Mouse (Mus musculus): ENCODE results near the gene Acot13. TPM values are rescaled to one million over a fixed set of nuclear protein-coding genes. Genes with fewer than 3 reads are reported as not detected.
"Not testable (repeated sequence)": the region's sequence is repeated elsewhere in the genome, so short reads cannot be mapped to it uniquely, and the experiment has no call there.

The Acot13 gene
- polyA plus RNA-seq, 1 experiment from 2014 or later: 95.1 TPM

GRCm38 (mm10) chr13:24786014-24786490 is 45.3 kb downstream of the Acot13 start:
- Histone ChIP-seq H3K27ac (ENCODE audit: low read depth, low read length) (no peak overlapping the region), H3K9ac (ENCODE audit: low read depth, low read length) (no peak overlapping the region), H3K9me3 (ENCODE audit: control insufficient read depth, low read length) (no peaks in the 10 kb centered on the region), H3K36me3 (ENCODE audit: control insufficient read depth, insufficient read depth, low read length) (no peaks in the 10 kb centered on the region), H3K4me3 (ENCODE audit: low read depth, low read length) (no peak overlapping the region), H3K4me1 (replicated peaks; ENCODE audit: control insufficient read depth, insufficient read depth, low read length) (no peaks in the 10 kb centered on the region), H3K27me3 (replicated peaks; ENCODE audit: control insufficient read depth, insufficient read depth, low read length) (no peaks in the 10 kb centered on the region), H3K4me2 (no peak overlapping the region)
- WGBS: 55% methylated on average over 11 of the region's 11 CpGs
- DNase-seq (ENCODE audit: low spot score): no peak
- ATAC-seq (replicated peaks; ENCODE audit: low FRiP score): no peak

GRCm38 (mm10) chr13:24781916-24782315 is 49.4 kb downstream of the Acot13 start:
- Histone ChIP-seq H3K36me3 (ENCODE audit: control insufficient read depth, insufficient read depth, low read length) (no peaks in the 10 kb centered on the region), H3K9ac (ENCODE audit: low read depth, low read length) (no peak overlapping the region), H3K4me2 (no peak overlapping the region), H3K27me3 (replicated peaks; ENCODE audit: control insufficient read depth, insufficient read depth, low read length) (no peaks in the 10 kb centered on the region), H3K9me3 (ENCODE audit: control insufficient read depth, low read length) (no peaks in the 10 kb centered on the region), H3K4me3 (ENCODE audit: low read depth, low read length) (no peak overlapping the region), H3K4me1 (replicated peaks; ENCODE audit: control insufficient read depth, insufficient read depth, low read length) (no peaks in the 10 kb centered on the region), H3K27ac (ENCODE audit: low read depth, low read length) (no peak overlapping the region)
- ATAC-seq (replicated peaks; ENCODE audit: low FRiP score): no peak
- 69% methylated on average over 5 of the region's 5 CpGs for WGBS
- no peak for DNase-seq (ENCODE audit: low spot score)

GRCm38 (mm10) chr13:24778706-24779380 is 52.5 kb downstream of the Acot13 start:
- no peak for DNase-seq (ENCODE audit: low spot score)
- no peak overlapping the region for H3K27ac ChIP-seq (ENCODE audit: low read depth, low read length)
- no peak overlapping the region for H3K4me3 ChIP-seq (ENCODE audit: low read depth, low read length)
- H3K4me1 ChIP-seq (replicated peaks; ENCODE audit: control insufficient read depth, insufficient read depth, low read length): no peaks in the 10 kb centered on the region
- no peaks in the 10 kb centered on the region for H3K36me3 ChIP-seq (ENCODE audit: control insufficient read depth, insufficient read depth, low read length)
- H3K27me3 ChIP-seq (replicated peaks; ENCODE audit: control insufficient read depth, insufficient read depth, low read length): no peaks in the 10 kb centered on the region
- no peak overlapping the region for H3K9ac ChIP-seq (ENCODE audit: low read depth, low read length)
- WGBS: 66% methylated on average over 8 of the region's 8 CpGs
- no peaks in the 10 kb centered on the region for H3K9me3 ChIP-seq (ENCODE audit: control insufficient read depth, low read length)
- no peak overlapping the region for H3K4me2 ChIP-seq
- ATAC-seq (replicated peaks; ENCODE audit: low FRiP score): no peak

GRCm38 (mm10) chr13:24778026-24778425 is 53.3 kb downstream of the Acot13 start:
- Histone ChIP-seq H3K4me3 (ENCODE audit: low read depth, low read length) (no peak overlapping the region), H3K36me3 (ENCODE audit: control insufficient read depth, insufficient read depth, low read length) (no peaks in the 10 kb centered on the region), H3K4me2 (no peak overlapping the region), H3K9me3 (ENCODE audit: control insufficient read depth, low read length) (no peaks in the 10 kb centered on the region), H3K9ac (ENCODE audit: low read depth, low read length) (no peak overlapping the region), H3K4me1 (replicated peaks; ENCODE audit: control insufficient read depth, insufficient read depth, low read length) (no peaks in the 10 kb centered on the region), H3K27ac (ENCODE audit: low read depth, low read length) (no peak overlapping the region), H3K27me3 (replicated peaks; ENCODE audit: control insufficient read depth, insufficient read depth, low read length) (no peaks in the 10 kb centered on the region)
- WGBS: 73% methylated on average over 2 of the region's 2 CpGs
- DNase-seq (ENCODE audit: low spot score) (no peak), ATAC-seq (replicated peaks; ENCODE audit: low FRiP score) (no peak)

- Histone ChIP-seq H3K4me3 (ENCODE audit: low read depth, low read length) (no peak overlapping the region), H3K36me3 (ENCODE audit: control insufficient read depth, insufficient read depth, low read length) (no peaks in the 10 kb centered on the region), H3K4me2 (no peak overlapping the region), H3K27me3 (replicated peaks; ENCODE audit: control insufficient read depth, insufficient read depth, low read length) (no peaks in the 10 kb centered on the region), H3K27ac (ENCODE audit: low read depth, low read length) (no peak overlapping the region), H3K9ac (ENCODE audit: low read depth, low read length) (no peak overlapping the region), H3K9me3 (ENCODE audit: control insufficient read depth, low read length) (no peaks in the 10 kb centered on the region), H3K4me1 (replicated peaks; ENCODE audit: control insufficient read depth, insufficient read depth, low read length) (no peaks in the 10 kb centered on the region)
- DNase-seq (ENCODE audit: low spot score): no peak
- WGBS: 44% methylated on average over 7 of the region's 7 CpGs
- ATAC-seq (replicated peaks; ENCODE audit: low FRiP score): peak; percentile 61
These were observed 55.0 kb downstream of the Acot13 start for GRCm38 (mm10) chr13:24776146-24776844.

GRCm38 (mm10) chr13:24771482-24771881 is 59.9 kb downstream of the Acot13 start:
- not testable (repeated sequence) for ATAC-seq (replicated peaks; ENCODE audit: low FRiP score); DNase-seq (ENCODE audit: low spot score); H3K4me1 ChIP-seq (replicated peaks; ENCODE audit: control insufficient read depth, insufficient read depth, low read length); H3K9ac ChIP-seq (ENCODE audit: low read depth, low read length); H3K27ac ChIP-seq (ENCODE audit: low read depth, low read length); H3K36me3 ChIP-seq (ENCODE audit: control insufficient read depth, insufficient read depth, low read length); H3K27me3 ChIP-seq (replicated peaks; ENCODE audit: control insufficient read depth, insufficient read depth, low read length); H3K9me3 ChIP-seq (ENCODE audit: control insufficient read depth, low read length); H3K4me2 ChIP-seq; H3K4me3 ChIP-seq (ENCODE audit: low read depth, low read length)
- WGBS: 95% methylated on average over 10 of the region's 10 CpGs

Other genes starting within 250 kb of the Acot13 start
- gene Ripor2, start 249.4 kb downstream of the Acot13 start, polyA plus RNA-seq (2014; fragmentation: Nextera tagmentation; extraction: Ambion mirVana): 9.4 and 11.4 TPM in 2 replicates
- gene Armh2, start 90.3 kb downstream of the Acot13 start, polyA plus RNA-seq (2014; fragmentation: Nextera tagmentation; extraction: Ambion mirVana): not detected in 2 replicates
- gene Gmnn, start 69.6 kb downstream of the Acot13 start, polyA plus RNA-seq (2014; fragmentation: Nextera tagmentation; extraction: Ambion mirVana): 212 and 218 TPM in 2 replicates
- 18.3 and 18.8 TPM in 2 replicates for gene BC005537, start 29.9 kb downstream of the Acot13 start, polyA plus RNA-seq (2014; fragmentation: Nextera tagmentation; extraction: Ambion mirVana)
- gene Tdp2, start 139 bp upstream of the Acot13 start, polyA plus RNA-seq (2014; fragmentation: Nextera tagmentation; extraction: Ambion mirVana): 55.4 and 59.6 TPM in 2 replicates
- gene D130043K22Rik, start 13.6 kb upstream of the Acot13 start, polyA plus RNA-seq (2014; fragmentation: Nextera tagmentation; extraction: Ambion mirVana): 0.40 TPM in 1 of 2 replicates, not detected in the other
- gene Aldh5a1, start 106.1 kb upstream of the Acot13 start, polyA plus RNA-seq (2014; fragmentation: Nextera tagmentation; extraction: Ambion mirVana): 4.0 and 4.3 TPM in 2 replicates
- 0.48 and 0.61 TPM in 2 replicates for gene Gpld1, start 111.6 kb upstream of the Acot13 start, polyA plus RNA-seq (2014; fragmentation: Nextera tagmentation; extraction: Ambion mirVana)
- 21.3 and 21.8 TPM in 2 replicates for gene Mrs2, start 188.8 kb upstream of the Acot13 start, polyA plus RNA-seq (2014; fragmentation: Nextera tagmentation; extraction: Ambion mirVana)
- gene Dcdc2a, start 224.5 kb upstream of the Acot13 start, polyA plus RNA-seq (2014; fragmentation: Nextera tagmentation; extraction: Ambion mirVana): 0.30 and 0.48 TPM in 2 replicates

Measured in liver, embryonic 11.5 days (tissue).